Mouse (Mus musculus): ENCODE data around the gene Tex48. TPM values are rescaled to one million over a fixed set of nuclear protein-coding genes. Genes with fewer than 3 reads are reported as not detected.

Tex48 gene
- polyA plus RNA-seq, 1 experiment: not detected

GRCm38 (mm10) chr4:63594459-63595110 lies 27.6 kb downstream of the Tex48 start:
- no peak for DNase-seq (ENCODE audit: low read depth)
- TF ChIP-seq POLR2A (IDR thresholded peaks at IDR 0.05; ENCODE audit: borderline replicate concordance, extremely low read depth, insufficient read depth, insufficient read length, poor library complexity, severe bottlenecking) (no peak), CTCF (IDR thresholded peaks at IDR 0.05; ENCODE audit: borderline replicate concordance, extremely low read depth, insufficient read depth, insufficient read length) (no peak)

DNA sequence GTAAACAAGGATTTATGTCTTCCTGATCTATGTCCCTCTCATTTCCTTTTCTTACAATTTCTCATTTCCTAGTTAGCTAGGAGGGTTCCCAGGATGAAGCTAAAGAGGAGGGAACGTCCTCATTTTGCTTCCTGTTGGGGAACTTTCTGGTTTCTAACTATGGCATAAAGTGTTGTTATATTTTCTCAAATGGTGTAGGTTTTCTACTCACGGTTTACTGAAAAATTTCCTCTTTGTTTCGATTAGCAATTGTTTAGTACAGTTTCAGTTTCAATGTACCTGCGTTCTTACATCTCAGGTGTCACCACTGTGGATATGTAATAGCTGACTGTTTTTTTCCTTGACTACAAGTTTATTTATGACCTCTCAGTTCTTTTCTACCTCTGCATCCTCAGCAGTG lies 31.7 kb downstream of the Tex48 start:
- DNase-seq (ENCODE audit: low read depth): no peak
- TF ChIP-seq CTCF (IDR thresholded peaks at IDR 0.05; ENCODE audit: borderline replicate concordance, extremely low read depth, insufficient read depth, insufficient read length) (no peak), POLR2A (IDR thresholded peaks at IDR 0.05; ENCODE audit: borderline replicate concordance, extremely low read depth, insufficient read depth, insufficient read length, poor library complexity, severe bottlenecking) (no peak)

DNA sequence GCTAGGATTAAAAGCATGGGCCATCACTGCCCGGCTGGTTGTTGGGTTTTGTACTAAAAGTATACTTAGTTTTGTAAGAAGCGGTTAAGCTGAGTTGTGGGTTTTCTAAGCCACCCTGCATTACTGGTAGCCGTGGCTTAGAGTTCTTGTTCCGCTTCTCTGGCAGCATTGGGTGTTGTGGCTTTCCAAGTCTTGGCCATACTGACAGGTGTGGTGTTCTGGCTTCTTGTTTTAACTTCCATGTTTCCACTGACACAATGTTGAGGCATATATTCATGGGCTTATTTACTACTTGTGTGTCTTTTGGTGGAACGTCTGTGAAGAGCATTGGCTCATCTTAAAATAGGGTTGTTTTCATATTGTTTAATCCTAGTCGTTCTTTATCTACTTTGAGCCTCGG lies 32.2 kb downstream of the Tex48 start:
- TF ChIP-seq CTCF (IDR thresholded peaks at IDR 0.05; ENCODE audit: borderline replicate concordance, extremely low read depth, insufficient read depth, insufficient read length): no peak
- TF ChIP-seq POLR2A (IDR thresholded peaks at IDR 0.05; ENCODE audit: borderline replicate concordance, extremely low read depth, insufficient read depth, insufficient read length, poor library complexity, severe bottlenecking): no peak
- DNase-seq (ENCODE audit: low read depth): no peak

GRCm38 (mm10) chr4:63586240-63586639 lies 36.0 kb downstream of the Tex48 start:
- DNase-seq (ENCODE audit: low read depth): no peak
- TF ChIP-seq POLR2A (IDR thresholded peaks at IDR 0.05; ENCODE audit: borderline replicate concordance, extremely low read depth, insufficient read depth, insufficient read length, poor library complexity, severe bottlenecking): no peak
- no peak for TF ChIP-seq CTCF (IDR thresholded peaks at IDR 0.05; ENCODE audit: borderline replicate concordance, extremely low read depth, insufficient read depth, insufficient read length)

- TF ChIP-seq POLR2A (IDR thresholded peaks at IDR 0.05; ENCODE audit: borderline replicate concordance, extremely low read depth, insufficient read depth, insufficient read length, poor library complexity, severe bottlenecking) (no peak), CTCF (IDR thresholded peaks at IDR 0.05; ENCODE audit: borderline replicate concordance, extremely low read depth, insufficient read depth, insufficient read length) (no peak)
- DNase-seq (ENCODE audit: low read depth): no peak
These were observed 37.0 kb downstream of the Tex48 start for GRCm38 (mm10) chr4:63585216-63585615.

DNA sequence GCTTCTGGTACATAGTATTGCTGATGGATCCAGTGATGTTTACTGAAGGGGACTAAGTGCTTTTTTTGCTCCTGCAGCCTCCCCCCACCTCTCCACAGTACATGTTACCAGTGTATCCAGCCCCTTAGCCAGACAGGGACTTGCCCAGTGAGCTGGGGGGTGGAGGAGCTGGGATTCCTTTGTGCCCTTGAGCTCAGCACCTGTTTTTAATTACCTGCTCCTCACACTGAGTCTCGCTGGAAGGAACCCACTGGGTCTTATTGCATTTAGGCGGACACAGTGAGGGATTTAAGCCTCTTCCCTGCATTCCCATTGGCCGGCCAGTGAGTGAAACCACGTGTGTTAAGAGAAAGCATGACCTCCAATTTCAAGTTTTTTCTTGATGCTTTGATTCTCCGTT lies 39.6 kb downstream of the Tex48 start:
- no peak for TF ChIP-seq CTCF (IDR thresholded peaks at IDR 0.05; ENCODE audit: borderline replicate concordance, extremely low read depth, insufficient read depth, insufficient read length)
- TF ChIP-seq POLR2A (IDR thresholded peaks at IDR 0.05; ENCODE audit: borderline replicate concordance, extremely low read depth, insufficient read depth, insufficient read length, poor library complexity, severe bottlenecking): no peak
- DNase-seq (ENCODE audit: low read depth): no peak

GRCm38 (mm10) chr4:63580078-63580477 lies 42.1 kb downstream of the Tex48 start:
- no peak for TF ChIP-seq POLR2A (IDR thresholded peaks at IDR 0.05; ENCODE audit: borderline replicate concordance, extremely low read depth, insufficient read depth, insufficient read length, poor library complexity, severe bottlenecking)
- TF ChIP-seq CTCF (IDR thresholded peaks at IDR 0.05; ENCODE audit: borderline replicate concordance, extremely low read depth, insufficient read depth, insufficient read length): no peak
- DNase-seq (ENCODE audit: low read depth): peak; percentile 77

- TF ChIP-seq CTCF (IDR thresholded peaks at IDR 0.05; ENCODE audit: borderline replicate concordance, extremely low read depth, insufficient read depth, insufficient read length) (no peak), POLR2A (IDR thresholded peaks at IDR 0.05; ENCODE audit: borderline replicate concordance, extremely low read depth, insufficient read depth, insufficient read length, poor library complexity, severe bottlenecking) (no peak)
These were observed 42.6 kb downstream of the Tex48 start for GRCm38 (mm10) chr4:63579649-63580048.

GRCm38 (mm10) chr4:63572621-63573020 lies 49.6 kb downstream of the Tex48 start:
- DNase-seq (ENCODE audit: low read depth): no peak
- TF ChIP-seq POLR2A (IDR thresholded peaks at IDR 0.05; ENCODE audit: borderline replicate concordance, extremely low read depth, insufficient read depth, insufficient read length, poor library complexity, severe bottlenecking) (no peak), CTCF (IDR thresholded peaks at IDR 0.05; ENCODE audit: borderline replicate concordance, extremely low read depth, insufficient read depth, insufficient read length) (no peak)

More at GRCm38 (mm10) chr4:63579649-63580048, 42.6 kb downstream of the Tex48 start:
- DNase-seq (ENCODE audit: low read depth): no peak

DNA sequence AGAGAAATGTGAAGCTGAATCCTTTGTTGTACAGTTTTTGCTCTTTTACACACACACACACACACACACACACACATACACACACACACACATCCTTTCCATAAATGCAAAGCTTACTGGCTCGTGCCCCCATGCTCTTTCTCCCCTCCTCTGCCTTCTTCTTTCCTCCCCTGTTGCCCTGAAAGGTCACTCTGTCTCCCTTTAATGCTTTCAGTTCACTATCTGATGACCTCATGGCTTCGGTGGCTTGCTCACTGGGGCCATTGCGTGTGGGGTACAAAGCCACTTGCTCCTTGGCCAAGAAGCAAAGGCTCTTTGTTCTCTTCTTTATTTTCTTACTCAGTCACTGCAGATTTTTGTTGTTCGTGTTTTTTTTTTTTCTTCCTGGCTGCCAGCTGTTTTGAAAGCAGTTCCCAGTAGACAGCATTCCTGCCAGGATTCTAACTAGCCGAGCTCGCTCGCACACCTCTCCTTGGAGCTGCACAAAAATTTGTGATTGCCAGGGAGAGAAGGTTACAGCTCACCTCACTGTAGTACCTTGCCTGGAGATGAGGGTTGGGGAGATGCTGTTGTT lies 51.9 kb downstream of the Tex48 start:
- no peak for TF ChIP-seq POLR2A (IDR thresholded peaks at IDR 0.05; ENCODE audit: borderline replicate concordance, extremely low read depth, insufficient read depth, insufficient read length, poor library complexity, severe bottlenecking)
- TF ChIP-seq CTCF (IDR thresholded peaks at IDR 0.05; ENCODE audit: borderline replicate concordance, extremely low read depth, insufficient read depth, insufficient read length): no peak
- peak; percentile 45 for DNase-seq (ENCODE audit: low read depth)

DNA sequence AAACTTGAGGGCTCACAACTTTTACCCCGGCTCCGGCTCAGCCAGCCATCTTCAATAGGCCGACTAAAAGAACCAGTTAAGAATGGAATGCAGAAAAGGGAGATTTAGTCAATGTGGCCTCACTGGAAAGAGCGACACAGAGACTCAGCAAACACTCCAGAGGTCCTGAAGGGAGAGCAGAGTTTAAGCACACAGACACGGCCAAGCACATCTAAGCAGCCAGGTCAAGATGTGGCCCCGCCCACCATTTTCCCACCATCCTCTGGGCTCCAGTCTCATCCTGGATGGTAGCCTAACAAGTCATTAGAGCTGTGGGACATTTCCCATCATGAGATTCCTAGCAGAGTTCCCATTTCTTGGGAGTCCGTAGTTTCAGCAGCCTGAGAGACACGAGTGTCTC lies 52.9 kb downstream of the Tex48 start:
- DNase-seq (ENCODE audit: low read depth): no peak

More for the DNA sequence above, 52.9 kb downstream of the Tex48 start:
- no peak for TF ChIP-seq POLR2A (IDR thresholded peaks at IDR 0.05; ENCODE audit: borderline replicate concordance, extremely low read depth, insufficient read depth, insufficient read length, poor library complexity, severe bottlenecking)
- TF ChIP-seq CTCF (IDR thresholded peaks at IDR 0.05; ENCODE audit: borderline replicate concordance, extremely low read depth, insufficient read depth, insufficient read length): no peak
